Mouse (Mus musculus) liver, embryonic 11.5 days (tissue): ENCODE measurements around the gene Gabrb1. TPM values are rescaled to one million over a fixed set of nuclear protein-coding genes. Genes with fewer than 3 reads are reported as not detected.

Source experiments
- ATAC-seq: fragments of 200-750 bp; cut with Nextera tagmentation; replicated peaks from 2 replicates; pipeline ENCODE4 v1.8.0; 2017; ENCODE audit warnings: moderate number of reproducible peaks, mild to moderate bottlenecking, moderate TSS enrichment, moderate library complexity; ENCODE audit not compliant: low FRiP score
- DNase-seq: peaks from one replicate; pipeline ENCODE4 v3.0.0-alpha.2; 2017; ENCODE audit warnings: low spot score
- H3K27ac ChIP-seq: fragments of 300-500 bp; sonication (generic); 2 replicates; pipeline ENCODE4 v1.5.1; 2014; ENCODE audit warnings: mild to moderate bottlenecking, low read depth, low read length, control low read depth
- H3K27me3 ChIP-seq: fragments of 300-500 bp; sonication (generic); replicated peaks from 2 replicates; pipeline ENCODE4 v1.6.1; 2014; ENCODE audit warnings: low read length, mixed read lengths; ENCODE audit not compliant: control insufficient read depth, insufficient read depth
- H3K36me3 ChIP-seq: fragments of 300-500 bp; sonication (generic); 2 replicates; pipeline ENCODE4 v1.6.1; 2014; ENCODE audit warnings: mild to moderate bottlenecking, low read length, moderate library complexity, mixed read lengths; ENCODE audit not compliant: control insufficient read depth, insufficient read depth
- H3K4me1 ChIP-seq: fragments of 300-500 bp; sonication (generic); replicated peaks from 2 replicates; pipeline ENCODE4 v1.6.1; 2014; ENCODE audit warnings: low read length, mixed read lengths; ENCODE audit not compliant: control insufficient read depth, insufficient read depth
- H3K4me2 ChIP-seq: fragments of 300-500 bp; sonication (generic); 2 replicates; pipeline ENCODE4 v1.6.1; 2014; ENCODE audit warnings: mild to moderate bottlenecking, control low read depth, moderate library complexity
- H3K4me3 ChIP-seq: fragments of 300-500 bp; sonication (generic); 2 replicates; pipeline ENCODE4 v1.5.1; 2014; ENCODE audit warnings: low read depth, low read length, control low read depth
- H3K9ac ChIP-seq: fragments of 300-500 bp; sonication (generic); 2 replicates; pipeline ENCODE4 v1.6.1; 2014; ENCODE audit warnings: low read depth, low read length, control low read depth
- H3K9me3 ChIP-seq: fragments of 300-500 bp; sonication (generic); 2 replicates; pipeline ENCODE4 v1.6.1; 2016; ENCODE audit warnings: low read length, inconsistent platforms, mixed read lengths; ENCODE audit not compliant: control insufficient read depth
- WGBS: fragments of 180-500 bp; shearing (Covaris S2); extraction: QIAGEN DNeasy Blood & Tissue Kit; methylation state at CpG from one replicate; pipeline ENCODE4 v1.1.7; 2014; 5-methylcytosine and 5-hydroxymethylcytosine counted together
- polyA plus RNA-seq: library from polyadenylated mRNA; unstranded; fragments of >200 nt; fragmentation: Nextera tagmentation; extraction: Ambion mirVana; gene quantifications from 2 replicates; pipeline ENCODE4 v1.2.1, GENCODE M21; 2014

Gene Gabrb1
- polyA plus RNA-seq, 1 experiment from 2014 or later, result 0.22 TPM

GRCm38 (mm10) chr5:71761105-71761504 is 103.2 kb downstream of the Gabrb1 start:
- H3K27ac ChIP-seq, result no peak overlapping the region
- 86% methylated on average over 6 of the region's 6 CpGs for WGBS

GRCm38 (mm10) chr5:71781514-71782179 is 123.7 kb downstream of the Gabrb1 start:
- Histone ChIP-seq H3K4me2 (no peak overlapping the region), H3K4me1 (no peaks in the 10 kb centered on the region)
- WGBS, result 63% methylated on average over 2 of the region's 2 CpGs

More at GRCm38 (mm10) chr5:71761105-71761504, 103.2 kb downstream of the Gabrb1 start:
- Histone ChIP-seq H3K9me3 (no peaks in the 10 kb centered on the region), H3K27me3 (no peaks in the 10 kb centered on the region), H3K4me1 (no peaks in the 10 kb centered on the region), H3K4me3 (no peak overlapping the region), H3K9ac (no peak overlapping the region), H3K4me2 (no peak overlapping the region), H3K36me3 (no peaks in the 10 kb centered on the region)
- DNase-seq (no peak), ATAC-seq (no peak)

GRCm38 (mm10) chr5:71822862-71823261 is 164.9 kb downstream of the Gabrb1 start:
- WGBS, result 29% methylated on average over 1 of the region's 1 CpGs

More at GRCm38 (mm10) chr5:71781514-71782179, 123.7 kb downstream of the Gabrb1 start:
- H3K27me3 ChIP-seq, result no peaks in the 10 kb centered on the region
- no peaks in the 10 kb centered on the region for H3K9me3 ChIP-seq
- no peak overlapping the region for H3K4me3 ChIP-seq
- H3K27ac ChIP-seq, result no peak overlapping the region
- no peak overlapping the region for H3K9ac ChIP-seq
- H3K36me3 ChIP-seq, result no peaks in the 10 kb centered on the region
- no peak for DNase-seq
- no peak for ATAC-seq

DNA sequence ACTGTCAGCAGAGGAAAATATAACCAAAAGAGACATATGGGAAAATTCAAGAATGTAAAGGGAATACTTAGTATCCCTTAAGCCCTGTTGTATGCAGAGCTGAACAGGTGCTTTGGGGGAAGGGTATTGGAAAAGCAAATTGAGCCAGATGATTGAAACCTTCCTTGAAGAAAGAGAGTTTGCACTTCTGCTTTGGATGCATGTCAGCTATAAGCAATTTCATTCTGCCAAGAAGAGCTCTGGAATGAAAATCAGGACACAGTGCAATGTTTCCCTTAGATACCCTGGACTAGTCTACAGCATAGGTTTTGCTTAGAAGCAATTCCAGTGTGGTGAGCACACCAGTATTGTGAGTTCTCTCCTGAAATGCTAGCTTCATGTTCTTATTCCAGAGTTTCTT is 170.4 kb downstream of the Gabrb1 start:
- H3K9ac ChIP-seq, result no peak overlapping the region
- H3K4me2 ChIP-seq, result no peak overlapping the region
- no peak overlapping the region for H3K4me3 ChIP-seq
- H3K4me1 ChIP-seq, result no peaks in the 10 kb centered on the region
- no peaks in the 10 kb centered on the region for H3K27me3 ChIP-seq
- DNase-seq (no peak), ATAC-seq (no peak)
- H3K36me3 ChIP-seq, result no peaks in the 10 kb centered on the region
- no peaks in the 10 kb centered on the region for H3K9me3 ChIP-seq
- H3K27ac ChIP-seq, result no peak overlapping the region

More at GRCm38 (mm10) chr5:71822862-71823261, 164.9 kb downstream of the Gabrb1 start:
- Histone ChIP-seq H3K27ac (no peak overlapping the region), H3K4me3 (no peak overlapping the region), H3K9ac (no peak overlapping the region), H3K4me1 (no peaks in the 10 kb centered on the region), H3K36me3 (no peaks in the 10 kb centered on the region), H3K27me3 (no peaks in the 10 kb centered on the region), H3K9me3 (no peaks in the 10 kb centered on the region), H3K4me2 (no peak overlapping the region)
- DNase-seq (no peak), ATAC-seq (no peak)

GRCm38 (mm10) chr5:71828996-71829395 is 171.1 kb downstream of the Gabrb1 start:
- no peak overlapping the region for H3K4me3 ChIP-seq
- H3K9ac ChIP-seq, result no peak overlapping the region
- H3K27me3 ChIP-seq, result no peaks in the 10 kb centered on the region
- ATAC-seq (no peak), DNase-seq (no peak)
- H3K27ac ChIP-seq, result no peak overlapping the region
- H3K4me2 ChIP-seq, result no peak overlapping the region
- no peaks in the 10 kb centered on the region for H3K36me3 ChIP-seq
- no peaks in the 10 kb centered on the region for H3K9me3 ChIP-seq
- 49% methylated on average over 1 of the region's 1 CpGs for WGBS
- H3K4me1 ChIP-seq, result no peaks in the 10 kb centered on the region

GRCm38 (mm10) chr5:71830342-71830741 is 172.4 kb downstream of the Gabrb1 start:
- WGBS, result 71% methylated on average over 2 of the region's 2 CpGs

DNA sequence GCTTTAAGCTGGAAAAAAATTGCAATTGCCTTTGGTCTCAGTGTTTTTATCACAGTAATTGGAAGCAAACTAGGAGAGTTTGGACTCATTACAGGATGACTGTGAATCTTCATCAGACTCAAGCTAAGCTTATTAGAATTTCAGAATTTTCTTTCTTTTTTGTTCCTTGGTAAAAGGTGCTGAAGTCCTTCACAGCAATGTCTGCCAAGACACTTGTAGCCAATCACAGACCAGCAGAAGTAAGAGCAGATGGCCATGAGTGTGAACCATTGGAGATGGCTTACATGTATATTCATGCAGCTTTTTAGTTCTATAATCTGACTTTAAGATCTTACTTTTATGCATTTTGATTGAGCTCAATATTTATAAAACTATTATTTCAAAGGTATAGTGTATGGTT is 184.3 kb downstream of the Gabrb1 start:
- H3K9me3 ChIP-seq, result no peaks in the 10 kb centered on the region
- H3K9ac ChIP-seq, result no peak overlapping the region
- H3K27me3 ChIP-seq, result no peaks in the 10 kb centered on the region
- ATAC-seq, result no peak
- H3K36me3 ChIP-seq, result no peaks in the 10 kb centered on the region
- no peak overlapping the region for H3K27ac ChIP-seq
- H3K4me3 ChIP-seq, result no peak overlapping the region
- no peaks in the 10 kb centered on the region for H3K4me1 ChIP-seq
- no peak for DNase-seq
- no peak overlapping the region for H3K4me2 ChIP-seq

More at GRCm38 (mm10) chr5:71830342-71830741, 172.4 kb downstream of the Gabrb1 start:
- Histone ChIP-seq H3K36me3 (no peaks in the 10 kb centered on the region), H3K4me1 (no peaks in the 10 kb centered on the region), H3K9ac (no peak overlapping the region), H3K27ac (no peak overlapping the region), H3K27me3 (no peaks in the 10 kb centered on the region), H3K4me2 (no peak overlapping the region), H3K9me3 (no peaks in the 10 kb centered on the region), H3K4me3 (no peak overlapping the region)
- DNase-seq, result no peak
- ATAC-seq, result no peak

DNA sequence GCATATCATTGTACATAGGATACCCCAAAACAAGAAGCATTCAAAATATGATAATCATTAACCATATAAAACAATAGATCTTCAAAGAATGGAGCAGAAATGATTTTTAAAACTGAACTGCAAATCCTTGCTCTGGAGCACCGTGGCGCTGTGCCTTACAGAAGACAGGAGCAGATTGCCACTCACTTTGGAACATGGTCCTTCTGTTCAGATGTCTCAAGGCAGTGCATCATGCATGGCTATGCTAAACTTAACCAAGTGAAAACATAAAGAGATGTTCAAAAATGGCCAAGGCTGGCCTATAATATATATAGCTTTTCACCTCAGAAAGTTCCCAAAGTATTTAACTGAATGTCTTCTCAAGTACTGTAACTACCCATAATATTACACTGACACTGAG is 240.3 kb downstream of the Gabrb1 start:
- ATAC-seq, result no peak
- no peak for DNase-seq
- Histone ChIP-seq H3K27me3 (no peaks in the 10 kb centered on the region), H3K9ac (no peak overlapping the region), H3K27ac (no peak overlapping the region), H3K4me3 (no peak overlapping the region), H3K4me1 (no peaks in the 10 kb centered on the region), H3K4me2 (no peak overlapping the region), H3K36me3 (no peaks in the 10 kb centered on the region), H3K9me3 (no peaks in the 10 kb centered on the region)
- 88% methylated on average over 2 of the region's 2 CpGs for WGBS

- no peaks in the 10 kb centered on the region for H3K27me3 ChIP-seq
Measured at GRCm38 (mm10) chr5:71903399-71903798, 245.5 kb downstream of the Gabrb1 start.

More at GRCm38 (mm10) chr5:71903399-71903798, 245.5 kb downstream of the Gabrb1 start:
- Histone ChIP-seq H3K9ac (no peak overlapping the region), H3K4me3 (no peak overlapping the region), H3K4me1 (no peaks in the 10 kb centered on the region), H3K36me3 (no peaks in the 10 kb centered on the region), H3K27ac (no peak overlapping the region), H3K4me2 (no peak overlapping the region), H3K9me3 (no peaks in the 10 kb centered on the region)
- WGBS, result 85% methylated on average over 7 of the region's 7 CpGs
- DNase-seq (no peak), ATAC-seq (no peak)
